Mouse (Mus musculus): ENCODE results near the gene Tle6. TPM values are rescaled to one million over a fixed set of nuclear protein-coding genes. Genes with fewer than 3 reads are reported as not detected.

Tle6 gene
- polyA plus RNA-seq, 1 experiment from 2014 or later: 21.0 TPM

DNA sequence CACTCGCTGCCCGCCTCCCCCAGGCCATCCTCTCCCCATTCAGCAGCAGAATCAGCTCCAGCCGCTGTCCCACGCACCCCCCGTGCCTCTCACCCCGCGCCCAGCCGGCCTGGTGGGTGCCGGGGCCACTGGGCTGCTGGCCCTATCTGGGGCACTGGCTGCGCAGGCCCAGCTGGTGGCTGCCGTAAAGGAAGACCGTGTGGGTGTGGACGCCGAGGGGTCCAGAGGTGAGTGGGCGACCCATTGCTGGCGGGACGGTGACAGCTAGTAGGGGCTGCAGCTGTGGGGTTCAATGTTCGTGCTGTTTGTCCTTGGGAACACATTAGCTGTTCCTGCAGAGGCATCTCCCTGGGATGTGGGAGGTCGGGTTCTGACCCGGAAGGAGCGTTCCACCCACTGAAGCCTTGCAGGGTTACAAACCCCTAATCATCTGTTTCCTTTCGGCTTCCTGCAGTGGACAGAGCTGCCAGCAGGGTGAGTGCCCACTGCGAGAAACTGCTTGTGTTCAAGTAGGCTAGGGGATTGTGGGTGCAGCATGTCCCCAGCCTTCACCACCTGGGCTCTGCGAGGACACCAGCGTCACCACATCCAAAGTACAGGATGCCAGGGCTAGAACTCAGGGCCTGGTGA lies 20.3 kb downstream of the Tle6 start:
- H3K36me3 ChIP-seq (ENCODE audit: control insufficient read depth, insufficient read depth, low read length): no peaks in the 10 kb centered on the region
- no peak overlapping the region for H3K4me2 ChIP-seq (ENCODE audit: low read depth, low read length)
- no peak overlapping the region for H3K27ac ChIP-seq (ENCODE audit: low read length)
- no peaks in the 10 kb centered on the region for H3K9me3 ChIP-seq (ENCODE audit: control insufficient read depth, low read length)
- no peak for ATAC-seq
- peaks cover 4% of the 10 kb centered on the region for H3K4me1 ChIP-seq (ENCODE audit: control insufficient read depth, insufficient read depth, low read length)
- 58% methylated on average over 25 of the region's 25 CpGs for WGBS
- H3K9ac ChIP-seq (ENCODE audit: low read depth, low read length): no peak overlapping the region
- H3K4me3 ChIP-seq (ENCODE audit: low read length): no peak overlapping the region
- H3K27me3 ChIP-seq (replicated peaks; ENCODE audit: control insufficient read depth, insufficient read depth, low read length): no peaks in the 10 kb centered on the region

DNA sequence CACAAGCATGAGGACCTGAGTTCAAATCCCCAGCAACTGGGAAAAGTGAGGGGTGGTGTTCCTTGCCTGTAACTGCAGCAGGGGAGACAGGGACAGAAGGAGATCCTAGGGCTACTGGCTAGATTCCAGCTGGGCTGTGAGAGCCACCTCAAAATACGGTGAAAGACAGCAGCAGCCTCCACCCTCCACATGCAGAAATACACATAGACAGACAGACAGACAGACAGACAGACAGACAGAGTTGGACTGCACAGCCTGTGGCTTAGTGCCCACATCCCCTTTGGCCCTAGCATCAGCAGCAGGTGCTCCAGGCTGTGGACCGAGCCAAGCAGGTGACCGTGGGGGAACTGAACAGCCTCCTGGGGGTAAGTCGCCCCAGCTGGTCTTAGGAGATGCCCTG lies 20.9 kb downstream of the Tle6 start:
- Histone ChIP-seq H3K4me3 (ENCODE audit: low read length) (no peak overlapping the region), H3K9me3 (ENCODE audit: control insufficient read depth, low read length) (no peaks in the 10 kb centered on the region), H3K9ac (ENCODE audit: low read depth, low read length) (no peak overlapping the region), H3K4me2 (ENCODE audit: low read depth, low read length) (no peak overlapping the region), H3K27ac (ENCODE audit: low read length) (no peak overlapping the region), H3K36me3 (ENCODE audit: control insufficient read depth, insufficient read depth, low read length) (no peaks in the 10 kb centered on the region), H3K4me1 (ENCODE audit: control insufficient read depth, insufficient read depth, low read length) (peaks cover 8% of the 10 kb centered on the region), H3K27me3 (replicated peaks; ENCODE audit: control insufficient read depth, insufficient read depth, low read length) (no peaks in the 10 kb centered on the region)
- 63% methylated on average over 4 of the region's 4 CpGs for WGBS
- ATAC-seq: no peak

- peak overlapping the region; percentile 89 for H3K4me2 ChIP-seq (ENCODE audit: low read depth, low read length)
- peak overlapping the region; percentile 46; the same call in 1 of the 2 replicates for H3K27ac ChIP-seq (ENCODE audit: low read length)
- no peaks in the 10 kb centered on the region for H3K36me3 ChIP-seq (ENCODE audit: control insufficient read depth, insufficient read depth, low read length)
- H3K4me3 ChIP-seq (ENCODE audit: low read length): peak overlapping the region; percentile 69
- peaks cover 37% of the 10 kb centered on the region for H3K4me1 ChIP-seq (ENCODE audit: control insufficient read depth, insufficient read depth, low read length)
- H3K27me3 ChIP-seq (replicated peaks; ENCODE audit: control insufficient read depth, insufficient read depth, low read length): no peaks in the 10 kb centered on the region
- H3K9me3 ChIP-seq (ENCODE audit: control insufficient read depth, low read length): no peaks in the 10 kb centered on the region
- 4% methylated on average over 6 of the region's 6 CpGs for WGBS
- H3K9ac ChIP-seq (ENCODE audit: low read depth, low read length): peak overlapping the region; percentile 77
- no peak for ATAC-seq
These were observed 25.2 kb downstream of the Tle6 start for GRCm38 (mm10) chr10:81575695-81576094.

GRCm38 (mm10) chr10:81575208-81575631 lies 25.7 kb downstream of the Tle6 start:
- H3K4me1 ChIP-seq (ENCODE audit: control insufficient read depth, insufficient read depth, low read length): peaks cover 39% of the 10 kb centered on the region
- H3K27ac ChIP-seq (ENCODE audit: low read length): peak overlapping the region; percentile 46; the same call in 1 of the 2 replicates
- no peaks in the 10 kb centered on the region for H3K36me3 ChIP-seq (ENCODE audit: control insufficient read depth, insufficient read depth, low read length)
- H3K27me3 ChIP-seq (replicated peaks; ENCODE audit: control insufficient read depth, insufficient read depth, low read length): no peaks in the 10 kb centered on the region
- WGBS: under 1% methylated on average over 27 of the region's 30 CpGs
- H3K9ac ChIP-seq (ENCODE audit: low read depth, low read length): peak overlapping the region; percentile 77
- no peaks in the 10 kb centered on the region for H3K9me3 ChIP-seq (ENCODE audit: control insufficient read depth, low read length)
- no peak for ATAC-seq
- peak overlapping the region; percentile 89 for H3K4me2 ChIP-seq (ENCODE audit: low read depth, low read length)
- H3K4me3 ChIP-seq (ENCODE audit: low read length): peak overlapping the region; percentile 69

GRCm38 (mm10) chr10:81574081-81575056 lies 26.5 kb downstream of the Tle6 start, which contains the start of gene Tle2:
Gene Tle2, plus strand, starts transcription at chr10:81574561.
- H3K4me2 ChIP-seq (ENCODE audit: low read depth, low read length): peak within 1 kb of the TSS; percentile 89
- no peaks in the 10 kb centered on the region for H3K27me3 ChIP-seq (replicated peaks; ENCODE audit: control insufficient read depth, insufficient read depth, low read length)
- H3K4me3 ChIP-seq (ENCODE audit: low read length): peak within 1 kb of the TSS; percentile 69
- peak within 1 kb of the TSS; percentile 46; the same call in 1 of the 2 replicates for H3K27ac ChIP-seq (ENCODE audit: low read length)
- peaks cover 48% of the 10 kb centered on the region for H3K4me1 ChIP-seq (ENCODE audit: control insufficient read depth, insufficient read depth, low read length)
- H3K36me3 ChIP-seq (ENCODE audit: control insufficient read depth, insufficient read depth, low read length): no peaks in the 10 kb centered on the region
- no peak for ATAC-seq
- no peaks in the 10 kb centered on the region for H3K9me3 ChIP-seq (ENCODE audit: control insufficient read depth, low read length)
- peak within 1 kb of the TSS; percentile 77 for H3K9ac ChIP-seq (ENCODE audit: low read depth, low read length)
- WGBS: 30% methylated on average over 10 of the region's 10 CpGs

- Histone ChIP-seq H3K4me1 (ENCODE audit: control insufficient read depth, insufficient read depth, low read length) (peaks cover 60% of the 10 kb centered on the region), H3K27ac (ENCODE audit: low read length) (peak overlapping the region; percentile 46; the same call in 1 of the 2 replicates), H3K36me3 (ENCODE audit: control insufficient read depth, insufficient read depth, low read length) (no peaks in the 10 kb centered on the region), H3K27me3 (replicated peaks; ENCODE audit: control insufficient read depth, insufficient read depth, low read length) (no peaks in the 10 kb centered on the region), H3K4me2 (ENCODE audit: low read depth, low read length) (no peak overlapping the region), H3K4me3 (ENCODE audit: low read length) (no peak overlapping the region), H3K9me3 (ENCODE audit: control insufficient read depth, low read length) (no peaks in the 10 kb centered on the region), H3K9ac (ENCODE audit: low read depth, low read length) (no peak overlapping the region)
- no peak for ATAC-seq
- 16% methylated on average over 9 of the region's 9 CpGs for WGBS
These were observed 27.9 kb downstream of the Tle6 start for GRCm38 (mm10) chr10:81572975-81573374.

DNA sequence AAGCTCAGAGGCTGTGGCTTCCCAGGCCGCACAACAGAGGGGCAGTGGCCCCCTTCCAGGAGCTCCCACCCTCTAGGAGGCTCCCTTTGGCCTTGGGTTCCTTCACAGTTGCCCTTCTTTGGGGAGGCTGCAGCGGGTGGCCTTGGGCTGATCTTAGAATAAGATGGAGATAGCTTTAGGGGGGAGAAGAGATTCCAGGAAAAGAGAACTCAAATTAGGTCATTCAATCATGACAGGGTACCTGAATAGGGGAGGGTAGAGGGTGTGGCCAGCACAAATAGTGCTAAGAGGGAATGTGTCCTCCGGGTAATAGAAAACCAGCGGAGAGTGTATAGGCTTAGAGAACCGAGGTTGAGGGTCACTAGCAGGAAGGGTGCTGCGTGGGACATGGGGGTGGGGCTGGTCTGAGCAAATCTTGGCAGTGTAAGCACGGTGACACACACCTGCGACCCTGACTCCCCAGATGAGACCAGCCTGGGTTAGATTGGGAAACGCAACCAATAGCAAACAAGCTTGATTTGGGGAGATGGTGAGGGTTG lies 28.7 kb downstream of the Tle6 start:
- H3K27me3 ChIP-seq (replicated peaks; ENCODE audit: control insufficient read depth, insufficient read depth, low read length): no peaks in the 10 kb centered on the region
- H3K4me3 ChIP-seq (ENCODE audit: low read length): peak overlapping the region; percentile 29
- H3K9me3 ChIP-seq (ENCODE audit: control insufficient read depth, low read length): no peaks in the 10 kb centered on the region
- 13% methylated on average over 9 of the region's 9 CpGs for WGBS
- peak overlapping the region; percentile 84 for H3K4me2 ChIP-seq (ENCODE audit: low read depth, low read length)
- no peaks in the 10 kb centered on the region for H3K36me3 ChIP-seq (ENCODE audit: control insufficient read depth, insufficient read depth, low read length)
- H3K9ac ChIP-seq (ENCODE audit: low read depth, low read length): peak overlapping the region; percentile 6
- H3K27ac ChIP-seq (ENCODE audit: low read length): peak overlapping the region; percentile 69
- H3K4me1 ChIP-seq (ENCODE audit: control insufficient read depth, insufficient read depth, low read length): peaks cover 60% of the 10 kb centered on the region
- peak; percentile 11 for ATAC-seq

- Histone ChIP-seq H3K4me1 (ENCODE audit: control insufficient read depth, insufficient read depth, low read length) (peaks cover 60% of the 10 kb centered on the region), H3K4me3 (ENCODE audit: low read length) (peak overlapping the region; percentile 59), H3K9ac (ENCODE audit: low read depth, low read length) (peak overlapping the region; percentile 52), H3K36me3 (ENCODE audit: control insufficient read depth, insufficient read depth, low read length) (peaks cover under 1% of the 10 kb centered on the region; the same call in 1 of the 2 replicates), H3K27me3 (replicated peaks; ENCODE audit: control insufficient read depth, insufficient read depth, low read length) (no peaks in the 10 kb centered on the region), H3K4me2 (ENCODE audit: low read depth, low read length) (peak overlapping the region; percentile 84), H3K9me3 (ENCODE audit: control insufficient read depth, low read length) (no peaks in the 10 kb centered on the region), H3K27ac (ENCODE audit: low read length) (peak overlapping the region; percentile 83)
- WGBS: 0% methylated on average over 18 of the region's 18 CpGs
- peak; percentile 86 for ATAC-seq
These were observed 29.4 kb downstream of the Tle6 start for GRCm38 (mm10) chr10:81571501-81571876.
